Mouse (Mus musculus) cortical plate, adult 2 months (tissue): Measurements from ENCODE around the gene Olfr1274-ps.
"Not testable (repeated sequence)": the region's sequence is repeated elsewhere in the genome, so short reads cannot be mapped to it uniquely, and the experiment has no call there.

Experiments used
- CTCF ChIP-seq: fragments of 200-500 bp; IDR thresholded peaks from 2 replicates; pipeline ENCODE4 v1.5.1; 2011; ENCODE audit warnings: mild to moderate bottlenecking, control low read depth, low read length; ENCODE audit not compliant: insufficient read depth; ENCODE audit errors: extremely low read depth
- POLR2A ChIP-seq: fragments of 200-500 bp; IDR thresholded peaks from 2 replicates; pipeline ENCODE4 v1.6.1; 2011; ENCODE audit warnings: mild to moderate bottlenecking, low read length, control low read depth; ENCODE audit not compliant: insufficient read depth; ENCODE audit errors: extremely low read depth

DNA sequence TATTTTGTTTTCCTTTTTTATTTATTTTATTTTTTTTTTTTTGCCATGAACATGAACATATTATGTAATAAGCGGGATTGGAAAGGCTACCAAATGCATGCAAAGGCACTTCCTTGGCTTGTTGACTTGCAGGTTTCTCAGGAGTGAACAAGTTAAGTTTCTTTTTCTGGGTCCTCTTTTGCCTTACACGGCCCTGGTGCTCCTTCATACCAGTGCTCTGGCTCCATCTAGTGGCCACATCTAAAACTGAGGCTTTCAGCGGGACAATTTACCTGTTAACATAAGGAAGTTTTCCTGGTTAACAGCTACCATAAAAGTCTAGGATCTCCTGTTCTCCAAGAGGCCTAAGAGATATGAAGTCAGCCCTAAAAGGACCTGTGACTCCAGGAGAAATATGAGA, 46.9 kb upstream of the Olfr1274-ps start:
- not testable (repeated sequence) for TF ChIP-seq POLR2A, CTCF
